Mouse (Mus musculus): Measurements from ENCODE around the gene Pgbd5. TPM values are rescaled to one million over a fixed set of nuclear protein-coding genes. Genes with fewer than 3 reads are reported as not detected.

Pgbd5 gene
- polyA plus RNA-seq, 1 experiment from 2014 or later: 2.2 TPM

DNA sequence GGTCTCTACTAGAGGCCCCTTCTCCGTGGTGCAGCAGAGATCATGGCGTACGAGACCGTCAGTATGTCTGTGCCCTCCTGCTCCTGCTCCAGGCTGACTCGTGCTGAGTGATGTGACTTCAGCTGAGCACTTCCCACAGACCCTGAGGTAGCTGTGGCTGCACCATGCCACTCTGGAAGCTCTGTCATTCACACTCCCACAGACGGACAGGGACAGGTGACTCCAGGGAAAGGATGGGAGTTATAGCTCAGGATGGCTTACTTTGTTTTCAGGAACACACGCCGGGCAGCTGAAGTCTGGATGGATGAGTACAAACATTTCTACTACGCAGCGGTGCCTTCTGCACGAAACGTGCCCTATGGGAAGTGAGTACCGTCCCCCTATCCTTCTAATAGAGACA, 103.2 kb downstream of the Pgbd5 start:
- WGBS: 90% methylated on average over 13 of the region's 13 CpGs
- Histone ChIP-seq H3K9me3 (ENCODE audit: low read depth, low read length) (no peaks in the 10 kb centered on the region), H3K4me1 (ENCODE audit: insufficient read depth) (no peaks in the 10 kb centered on the region), H3K36me3 (ENCODE audit: insufficient read depth) (peaks cover 71% of the 10 kb centered on the region), H3K27me3 (ENCODE audit: insufficient read depth, low read length) (no peaks in the 10 kb centered on the region), H3K27ac (ENCODE audit: low read depth) (no peak overlapping the region), H3K9ac (no peak overlapping the region), H3K4me3 (ENCODE audit: low read depth, low read length) (no peak overlapping the region), H3K4me2 (no peak overlapping the region)
- DNase-seq (no peak), ATAC-seq (ENCODE audit: insufficient read depth) (no peak)
- no peak for TF ChIP-seq CTCF (IDR thresholded peaks at IDR 0.05; ENCODE audit: low read depth)

DNA sequence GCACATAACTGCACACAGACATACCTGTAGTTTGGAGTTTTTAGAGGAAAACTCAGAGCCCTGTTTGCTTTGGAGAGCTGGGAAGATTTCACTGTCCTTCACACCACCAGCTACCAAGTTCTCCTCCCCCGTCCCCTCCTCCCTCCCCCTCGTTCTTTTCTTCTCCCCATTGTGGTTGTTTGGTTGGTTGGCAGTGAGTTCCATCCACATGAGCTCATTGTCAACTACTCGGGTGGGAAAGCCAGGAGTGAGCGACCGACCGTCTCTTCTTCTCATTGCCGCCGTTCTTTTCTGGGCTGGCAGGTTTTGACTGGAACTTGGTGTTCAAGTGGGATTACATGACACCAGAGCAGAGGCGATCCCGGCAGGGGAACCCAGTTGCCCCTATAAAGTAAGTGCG, 107.8 kb downstream of the Pgbd5 start:
- Histone ChIP-seq H3K27ac (ENCODE audit: low read depth) (no peak overlapping the region), H3K9me3 (ENCODE audit: low read depth, low read length) (no peaks in the 10 kb centered on the region), H3K4me3 (ENCODE audit: low read depth, low read length) (no peak overlapping the region), H3K36me3 (ENCODE audit: insufficient read depth) (peaks cover 58% of the 10 kb centered on the region), H3K4me2 (no peak overlapping the region), H3K9ac (no peak overlapping the region), H3K4me1 (ENCODE audit: insufficient read depth) (no peaks in the 10 kb centered on the region), H3K27me3 (ENCODE audit: insufficient read depth, low read length) (no peaks in the 10 kb centered on the region)
- no peak for TF ChIP-seq CTCF (IDR thresholded peaks at IDR 0.05; ENCODE audit: low read depth)
- WGBS: 75% methylated on average over 11 of the region's 11 CpGs
- DNase-seq: no peak
- no peak for ATAC-seq (ENCODE audit: insufficient read depth)

DNA sequence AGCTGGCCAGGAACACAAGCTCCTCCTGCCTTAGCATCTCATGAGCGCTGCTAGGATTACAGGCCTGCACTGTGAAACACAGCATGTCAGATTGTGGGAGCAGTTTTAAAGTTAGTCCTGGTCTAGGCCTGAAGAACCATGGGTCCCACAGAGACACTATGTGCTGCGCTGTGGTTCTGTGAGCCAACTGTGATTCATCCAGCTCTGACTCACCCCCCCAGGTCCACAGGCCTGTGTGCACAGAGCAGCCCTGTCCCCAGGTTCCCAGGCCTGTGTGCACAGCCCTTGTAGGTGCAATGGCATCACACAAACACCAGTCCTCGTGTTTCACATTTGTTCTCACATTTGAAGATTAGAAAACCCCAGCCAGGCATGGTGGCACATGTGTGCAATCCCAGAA, 108.4 kb downstream of the Pgbd5 start:
- no peak for TF ChIP-seq CTCF (IDR thresholded peaks at IDR 0.05; ENCODE audit: low read depth)
- 84% methylated on average over 3 of the region's 3 CpGs for WGBS
- DNase-seq (no peak), ATAC-seq (ENCODE audit: insufficient read depth) (no peak)
- Histone ChIP-seq H3K4me1 (ENCODE audit: insufficient read depth) (no peaks in the 10 kb centered on the region), H3K27ac (ENCODE audit: low read depth) (no peak overlapping the region), H3K9me3 (ENCODE audit: low read depth, low read length) (no peaks in the 10 kb centered on the region), H3K4me3 (ENCODE audit: low read depth, low read length) (no peak overlapping the region), H3K27me3 (ENCODE audit: insufficient read depth, low read length) (no peaks in the 10 kb centered on the region), H3K36me3 (ENCODE audit: insufficient read depth) (peaks cover 62% of the 10 kb centered on the region), H3K9ac (no peak overlapping the region), H3K4me2 (no peak overlapping the region)

DNA sequence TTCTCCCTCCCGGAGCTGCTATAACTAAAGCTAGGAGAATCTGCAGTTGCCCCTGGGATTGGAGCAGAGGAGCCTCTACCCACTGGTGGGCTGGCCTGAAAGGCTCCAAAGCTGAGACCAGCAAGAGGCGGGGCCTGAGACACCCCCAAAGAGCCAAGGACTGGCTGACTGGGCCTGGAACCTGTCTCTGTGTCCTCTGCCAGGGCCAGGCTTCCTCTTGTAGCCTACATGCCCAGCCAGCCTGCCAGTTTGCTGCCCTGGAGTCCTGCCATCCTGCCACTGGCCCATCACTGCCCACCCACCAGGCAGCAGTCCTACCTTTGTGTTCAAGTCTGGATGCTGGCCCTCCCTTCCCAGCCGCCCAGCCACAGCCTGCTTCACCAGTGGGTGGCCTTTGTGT, 109.0 kb downstream of the Pgbd5 start:
- ATAC-seq (ENCODE audit: insufficient read depth): no peak
- Histone ChIP-seq H3K9ac (no peak overlapping the region), H3K36me3 (ENCODE audit: insufficient read depth) (peaks cover 63% of the 10 kb centered on the region), H3K27ac (ENCODE audit: low read depth) (no peak overlapping the region), H3K4me2 (no peak overlapping the region), H3K4me3 (ENCODE audit: low read depth, low read length) (no peak overlapping the region), H3K4me1 (ENCODE audit: insufficient read depth) (no peaks in the 10 kb centered on the region), H3K27me3 (ENCODE audit: insufficient read depth, low read length) (no peaks in the 10 kb centered on the region), H3K9me3 (ENCODE audit: low read depth, low read length) (no peaks in the 10 kb centered on the region)
- no peak for DNase-seq
- 57% methylated on average over 3 of the region's 3 CpGs for WGBS
- TF ChIP-seq CTCF (IDR thresholded peaks at IDR 0.05; ENCODE audit: low read depth): no peak

DNA sequence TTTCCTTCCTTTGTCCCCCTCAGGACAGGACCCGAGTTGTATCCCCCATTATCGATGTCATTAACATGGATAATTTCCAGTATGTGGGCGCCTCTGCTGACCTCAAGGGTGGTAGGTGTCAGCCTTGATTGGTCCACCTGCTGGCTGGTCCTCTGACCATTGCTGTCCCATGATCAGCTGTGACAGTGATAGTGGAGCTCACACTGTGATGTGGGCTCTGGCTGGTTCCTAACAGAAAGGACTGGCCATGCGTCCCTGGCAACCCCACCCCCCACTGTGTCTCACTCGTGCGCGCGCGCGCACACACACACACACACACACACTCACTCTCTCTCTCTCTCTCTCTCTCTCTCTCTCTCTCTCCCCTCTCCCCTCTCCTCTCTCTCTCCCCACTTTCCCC, 109.8 kb downstream of the Pgbd5 start:
- H3K9me3 ChIP-seq (ENCODE audit: low read depth, low read length): no peaks in the 10 kb centered on the region
- peaks cover 61% of the 10 kb centered on the region for H3K36me3 ChIP-seq (ENCODE audit: insufficient read depth)
- no peak for TF ChIP-seq CTCF (IDR thresholded peaks at IDR 0.05; ENCODE audit: low read depth)
- DNase-seq (no peak), ATAC-seq (ENCODE audit: insufficient read depth) (no peak)
- WGBS: 66% methylated on average over 10 of the region's 10 CpGs
- no peak overlapping the region for H3K4me2 ChIP-seq
- no peaks in the 10 kb centered on the region for H3K4me1 ChIP-seq (ENCODE audit: insufficient read depth)
- H3K4me3 ChIP-seq (ENCODE audit: low read depth, low read length): no peak overlapping the region
- H3K9ac ChIP-seq: no peak overlapping the region
- H3K27ac ChIP-seq (ENCODE audit: low read depth): no peak overlapping the region
- no peaks in the 10 kb centered on the region for H3K27me3 ChIP-seq (ENCODE audit: insufficient read depth, low read length)

DNA sequence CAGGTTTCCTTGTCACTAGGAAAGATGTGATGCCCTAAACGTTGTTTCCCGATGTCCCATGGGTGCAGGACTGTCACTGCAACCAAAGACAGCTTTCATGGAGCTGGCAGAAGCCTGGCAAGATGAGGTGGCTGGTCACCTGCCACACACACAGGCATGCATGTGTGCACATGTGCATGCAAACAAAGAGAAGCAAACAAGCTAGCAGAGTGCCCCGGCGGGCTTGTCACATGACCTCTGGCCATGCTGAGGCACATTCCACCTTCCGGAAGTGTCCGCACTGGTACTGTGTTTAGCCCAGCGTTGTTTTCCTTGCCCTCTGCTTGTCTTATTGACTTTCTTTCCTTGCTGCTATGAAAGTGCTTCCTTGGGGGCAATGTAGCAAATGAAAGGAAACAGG, 111.2 kb downstream of the Pgbd5 start:
- H3K27ac ChIP-seq (ENCODE audit: low read depth): no peak overlapping the region
- DNase-seq (no peak), ATAC-seq (ENCODE audit: insufficient read depth) (no peak)
- no peaks in the 10 kb centered on the region for H3K4me1 ChIP-seq (ENCODE audit: insufficient read depth)
- 74% methylated on average over 7 of the region's 7 CpGs for WGBS
- no peaks in the 10 kb centered on the region for H3K27me3 ChIP-seq (ENCODE audit: insufficient read depth, low read length)
- no peak for TF ChIP-seq CTCF (IDR thresholded peaks at IDR 0.05; ENCODE audit: low read depth)
- no peak overlapping the region for H3K4me2 ChIP-seq
- H3K4me3 ChIP-seq (ENCODE audit: low read depth, low read length): no peak overlapping the region
- no peaks in the 10 kb centered on the region for H3K9me3 ChIP-seq (ENCODE audit: low read depth, low read length)
- peaks cover 61% of the 10 kb centered on the region for H3K36me3 ChIP-seq (ENCODE audit: insufficient read depth)
- H3K9ac ChIP-seq: no peak overlapping the region

DNA sequence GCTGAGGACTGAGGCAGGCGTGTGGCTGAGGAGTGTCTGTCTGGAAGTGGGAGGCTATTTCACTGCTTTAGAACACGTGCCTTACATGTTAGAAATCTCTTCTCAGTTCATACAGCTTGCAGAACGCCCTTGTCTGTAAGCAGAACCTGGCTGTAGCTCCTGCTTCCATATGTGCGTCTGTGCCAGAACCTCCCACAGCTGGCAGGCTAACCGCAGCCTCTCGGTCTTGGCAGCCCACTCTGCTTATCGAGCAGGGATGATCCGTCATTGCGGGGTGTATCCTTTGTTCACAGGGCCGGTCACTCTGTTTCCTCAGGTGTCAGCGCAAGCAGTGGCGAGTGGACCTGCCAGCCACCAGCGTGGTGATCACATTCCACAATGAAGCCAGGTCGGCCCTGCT, 116.1 kb downstream of the Pgbd5 start:
- no peak for TF ChIP-seq CTCF (IDR thresholded peaks at IDR 0.05; ENCODE audit: low read depth)
- Histone ChIP-seq H3K27ac (ENCODE audit: low read depth) (no peak overlapping the region), H3K4me3 (ENCODE audit: low read depth, low read length) (no peak overlapping the region), H3K36me3 (ENCODE audit: insufficient read depth) (peaks cover 46% of the 10 kb centered on the region), H3K27me3 (ENCODE audit: insufficient read depth, low read length) (no peaks in the 10 kb centered on the region), H3K9ac (no peak overlapping the region), H3K9me3 (ENCODE audit: low read depth, low read length) (no peaks in the 10 kb centered on the region), H3K4me2 (no peak overlapping the region), H3K4me1 (ENCODE audit: insufficient read depth) (no peaks in the 10 kb centered on the region)
- WGBS: 76% methylated on average over 14 of the region's 14 CpGs
- ATAC-seq (ENCODE audit: insufficient read depth) (no peak; the same call in 1 of the 2 replicates), DNase-seq (peak; percentile 23)
